Mouse (Mus musculus) midbrain, embryonic 11.5 days (tissue): ENCODE results near the gene Ptcra. TPM values are rescaled to one million over a fixed set of nuclear protein-coding genes. Genes with fewer than 3 reads are reported as not detected.
A peak's percentile ranks its signal among the peaks of the same experiment; 100 is the strongest.

Experiments
- ATAC-seq: fragments of 200-750 bp; cut with Nextera tagmentation; 2 replicates; pipeline ENCODE4 v1.8.0; 2017; ENCODE audit warnings: moderate TSS enrichment, moderate library complexity; ENCODE audit not compliant: low FRiP score
- DNase-seq: peaks from one replicate; pipeline ENCODE4 v3.0.0; 2015; ENCODE audit warnings: low spot score; ENCODE audit errors: missing footprints
- H3K27ac ChIP-seq: fragments of 300-500 bp; sonication (generic); 2 replicates; pipeline ENCODE4 v1.5.1; 2014; ENCODE audit warnings: low read depth, low read length
- H3K27me3 ChIP-seq: fragments of 300-500 bp; sonication (generic); 2 replicates; pipeline ENCODE4 v1.6.1; 2014; ENCODE audit warnings: mild to moderate bottlenecking, low read length, moderate library complexity, mixed read lengths; ENCODE audit not compliant: control insufficient read depth, insufficient read depth
- H3K36me3 ChIP-seq: fragments of 300-500 bp; sonication (generic); 2 replicates; pipeline ENCODE4 v1.6.1; 2014; ENCODE audit warnings: mild to moderate bottlenecking, low read length, moderate library complexity, mixed read lengths; ENCODE audit not compliant: control insufficient read depth, insufficient read depth
- H3K4me1 ChIP-seq: fragments of 300-500 bp; sonication (generic); 2 replicates; pipeline ENCODE4 v1.6.1; 2014; ENCODE audit warnings: low read length; ENCODE audit not compliant: control insufficient read depth, insufficient read depth
- H3K4me2 ChIP-seq: fragments of 300-500 bp; sonication (generic); 2 replicates; pipeline ENCODE4 v1.6.1; 2014; ENCODE audit warnings: mild to moderate bottlenecking, moderate library complexity
- H3K4me3 ChIP-seq: fragments of 300-500 bp; sonication (generic); 2 replicates; pipeline ENCODE4 v1.5.1; 2014; ENCODE audit warnings: low read depth, low read length
- H3K9ac ChIP-seq: fragments of 300-500 bp; sonication (generic); 2 replicates; pipeline ENCODE4 v1.6.1; 2014; ENCODE audit warnings: low read length
- H3K9me3 ChIP-seq: fragments of 300-500 bp; sonication (generic); 2 replicates; pipeline ENCODE4 v1.6.1; 2016; ENCODE audit warnings: low read length; ENCODE audit not compliant: control insufficient read depth
- WGBS: fragments of 180-500 bp; shearing (Covaris S2); extraction: QIAGEN DNeasy Blood & Tissue Kit; methylation state at CpG from one replicate; pipeline ENCODE4 v1.1.7; 2014; 5-methylcytosine and 5-hydroxymethylcytosine counted together
- polyA plus RNA-seq: library from polyadenylated mRNA; unstranded; fragments of >200 nt; fragmentation: Nextera tagmentation; extraction: Ambion mirVana; gene quantifications from 2 replicates; pipeline ENCODE4 v1.2.1, GENCODE M21; 2014

The Ptcra gene
- polyA plus RNA-seq, 1 experiment from 2014 or later, result 0.48 TPM

DNA sequence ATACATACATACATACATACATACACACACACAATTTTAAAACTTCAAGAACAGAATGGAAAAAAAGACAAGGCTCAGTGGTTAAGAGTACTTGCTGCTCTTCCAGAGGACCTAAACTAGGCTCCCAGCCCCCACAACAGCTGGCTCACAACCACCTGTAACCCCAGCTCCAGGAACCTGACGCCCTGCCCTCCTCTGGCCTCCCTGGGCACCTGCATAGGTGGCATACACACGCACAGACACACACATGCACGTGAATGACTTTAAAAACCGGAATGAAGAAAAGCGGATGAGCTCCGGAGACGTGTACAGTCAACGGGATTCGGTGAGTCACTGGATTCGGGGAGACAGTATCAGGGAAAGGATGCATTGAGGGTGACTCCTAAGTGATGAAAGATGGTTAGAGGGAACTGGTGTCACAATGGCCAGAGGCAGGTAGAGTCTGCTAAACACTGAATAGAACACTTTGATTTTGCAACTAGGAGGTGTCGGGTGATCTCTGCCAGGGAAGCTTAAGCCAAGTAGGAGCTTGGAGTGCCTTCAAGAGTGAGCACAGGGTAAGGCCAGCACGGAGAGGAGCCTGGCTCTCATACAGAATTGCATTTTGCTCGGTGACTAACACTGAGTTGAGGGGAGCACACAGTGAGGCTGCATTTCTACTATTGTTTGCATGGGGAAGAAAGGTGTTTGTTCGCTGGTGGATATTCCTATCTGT is 57.0 kb downstream of the Ptcra start:
- ATAC-seq (no peak), DNase-seq (peak; percentile 74)
- Histone ChIP-seq H3K4me2 (no peak overlapping the region), H3K9me3 (no peaks in the 10 kb centered on the region), H3K27ac (no peak overlapping the region), H3K4me1 (peaks cover 17% of the 10 kb centered on the region), H3K9ac (no peak overlapping the region), H3K27me3 (no peaks in the 10 kb centered on the region; the same call in 1 of the 2 replicates), H3K36me3 (no peaks in the 10 kb centered on the region), H3K4me3 (no peak overlapping the region)
- 93% methylated on average over 14 of the region's 14 CpGs for WGBS

Other genes with a start within 250 kb of the Ptcra start
- gene Cul9, start 217.3 kb downstream of the Ptcra start, polyA plus RNA-seq, result 2.6 and 4.1 TPM in 2 replicates
- gene Srf, start 207.5 kb downstream of the Ptcra start, polyA plus RNA-seq, result 3.6 and 6.0 TPM in 2 replicates
- 16.7 and 19.5 TPM in 2 replicates for gene Ptk7, start 134.2 kb downstream of the Ptcra start, polyA plus RNA-seq
- gene Klc4, start 117.7 kb downstream of the Ptcra start, polyA plus RNA-seq, result 26.6 and 29.8 TPM in 2 replicates
- gene Mrpl2, start 117.5 kb downstream of the Ptcra start, polyA plus RNA-seq, result 97.8 and 100 TPM in 2 replicates
- 26.2 and 26.8 TPM in 2 replicates for gene Cul7, start 113.4 kb downstream of the Ptcra start, polyA plus RNA-seq
- gene Rrp36, start 89.4 kb downstream of the Ptcra start, polyA plus RNA-seq, result 53.4 and 60.0 TPM in 2 replicates
- gene Mea1, start 84.9 kb downstream of the Ptcra start, polyA plus RNA-seq, result 185 and 192 TPM in 2 replicates
- gene Klhdc3, start 82.8 kb downstream of the Ptcra start, polyA plus RNA-seq, result 103 and 109 TPM in 2 replicates
- gene Ppp2r5d, start 58.6 kb downstream of the Ptcra start, polyA plus RNA-seq, result 106 and 110 TPM in 2 replicates
- 12.8 and 16.5 TPM in 2 replicates for gene Pex6, start 52.2 kb downstream of the Ptcra start, polyA plus RNA-seq
- 0.37 and 0.82 TPM in 2 replicates for gene Gnmt, start 34.5 kb downstream of the Ptcra start, polyA plus RNA-seq
- 49.8 and 56.3 TPM in 2 replicates for gene Cnpy3, start 11.5 kb downstream of the Ptcra start, polyA plus RNA-seq
- 55.0 and 57.9 TPM in 2 replicates for gene 2310039H08Rik, start 8.9 kb upstream of the Ptcra start, polyA plus RNA-seq
- 170 and 179 TPM in 2 replicates for gene Rpl7l1, start 19.0 kb upstream of the Ptcra start, polyA plus RNA-seq
- gene Bicral, start 94.8 kb upstream of the Ptcra start, polyA plus RNA-seq, result 5.8 and 6.4 TPM in 2 replicates
- 72.7 and 76.2 TPM in 2 replicates for gene Tbcc, start 127.0 kb upstream of the Ptcra start, polyA plus RNA-seq
- not detected in 2 replicates for gene Prph2, start 146.7 kb upstream of the Ptcra start, polyA plus RNA-seq
- gene Ubr2, start 246.8 kb upstream of the Ptcra start, polyA plus RNA-seq, result 18.1 and 18.7 TPM in 2 replicates